Mouse (Mus musculus): ENCODE data around the gene Gap43.

GRCm38 (mm10) chr16:42262935-42263542, 77.4 kb downstream of the Gap43 start:
- no peak for TF ChIP-seq POLR2A (IDR thresholded peaks at IDR 0.05; ENCODE audit: borderline replicate concordance, low read depth, low read length)
- no peak for TF ChIP-seq CTCF (IDR thresholded peaks at IDR 0.05; ENCODE audit: low read depth, low read length)

All from bone marrow macrophage, adult 2 months (primary cell).